Mouse (Mus musculus) stomach, embryonic 16.5 days (tissue): ENCODE data around the gene Tnpo1. TPM values are rescaled to one million over a fixed set of nuclear protein-coding genes. Genes with fewer than 3 reads are reported as not detected.
A peak's percentile ranks its signal among the peaks of the same experiment; 100 is the strongest.

Experiments used
- ATAC-seq: fragments of 200-750 bp; cut with Nextera tagmentation; 2 replicates; pipeline ENCODE4 v1.8.0; 2017; ENCODE audit warnings: moderate number of reproducible peaks, moderate TSS enrichment; ENCODE audit not compliant: insufficient read depth, low FRiP score
- H3K27ac ChIP-seq: fragments of 300-500 bp; sonication (generic); 2 replicates; pipeline ENCODE4 v1.5.1; 2014; ENCODE audit warnings: low read length
- H3K27me3 ChIP-seq: fragments of 300-500 bp; sonication (generic); 2 replicates; pipeline ENCODE4 v1.6.1; 2014; ENCODE audit warnings: low read length, control low read depth, mixed read lengths; ENCODE audit not compliant: control insufficient read depth, insufficient read depth
- H3K36me3 ChIP-seq: fragments of 300-500 bp; sonication (generic); 2 replicates; pipeline ENCODE4 v1.6.1; 2014; ENCODE audit warnings: low read length; ENCODE audit not compliant: control insufficient read depth, insufficient read depth
- H3K4me1 ChIP-seq: fragments of 300-500 bp; sonication (generic); 2 replicates; pipeline ENCODE4 v1.6.1; 2014; ENCODE audit warnings: low read length, control low read depth, mixed read lengths; ENCODE audit not compliant: control insufficient read depth, insufficient read depth
- H3K4me2 ChIP-seq: fragments of 300-500 bp; sonication (generic); 2 replicates; pipeline ENCODE4 v1.6.1; 2014; ENCODE audit warnings: low read depth, low read length, mixed read lengths
- H3K4me3 ChIP-seq: fragments of 300-500 bp; sonication (generic); replicated peaks from 2 replicates; pipeline ENCODE4 v1.5.1; 2014; ENCODE audit warnings: mild to moderate bottlenecking, low read length
- H3K9ac ChIP-seq: fragments of 300-500 bp; sonication (generic); 2 replicates; pipeline ENCODE4 v1.6.1; 2014; ENCODE audit warnings: low read length
- H3K9me3 ChIP-seq: fragments of 300-500 bp; sonication (generic); replicated peaks from 2 replicates; pipeline ENCODE4 v1.6.1; 2016; ENCODE audit warnings: low read length, control low read depth; ENCODE audit not compliant: control insufficient read depth
- WGBS: fragments of 180-500 bp; shearing (Covaris S2); extraction: QIAGEN DNeasy Blood & Tissue Kit; methylation state at CpG from one replicate; pipeline ENCODE4 v1.1.7; 2014; 5-methylcytosine and 5-hydroxymethylcytosine counted together
- polyA plus RNA-seq: library from polyadenylated mRNA; unstranded; fragments of >200 nt; fragmentation: Nextera tagmentation; extraction: Ambion mirVana; gene quantifications from 2 replicates; pipeline ENCODE4 v1.2.1, GENCODE M21; 2015

Gene Tnpo1
- polyA plus RNA-seq, 1 experiment from 2014 or later, result 58.3 TPM

- no peak for ATAC-seq
- WGBS, result 35% methylated on average over 6 of the region's 6 CpGs
- Histone ChIP-seq H3K4me2 (peak overlapping the region; percentile 34), H3K4me1 (peaks cover 4% of the 10 kb centered on the region; the same call in 1 of the 2 replicates), H3K9ac (no peak overlapping the region), H3K27me3 (no peaks in the 10 kb centered on the region), H3K4me3 (no peak overlapping the region), H3K27ac (peak overlapping the region; percentile 60), H3K9me3 (no peaks in the 10 kb centered on the region), H3K36me3 (no peaks in the 10 kb centered on the region)
These were observed 16.2 kb upstream of the Tnpo1 start for GRCm38 (mm10) chr13:98942360-98942759.

- Histone ChIP-seq H3K9me3 (no peaks in the 10 kb centered on the region), H3K4me2 (peak overlapping the region; percentile 29; the same call in 1 of the 2 replicates), H3K27me3 (no peaks in the 10 kb centered on the region), H3K27ac (peak overlapping the region; percentile 46; the same call in 1 of the 2 replicates), H3K9ac (no peak overlapping the region), H3K4me1 (peaks cover 4% of the 10 kb centered on the region; the same call in 1 of the 2 replicates), H3K4me3 (no peak overlapping the region), H3K36me3 (no peaks in the 10 kb centered on the region)
- WGBS, result 56% methylated on average over 7 of the region's 7 CpGs
- ATAC-seq, result peak; percentile 67; the same call in 1 of the 2 replicates
These were observed 15.7 kb upstream of the Tnpo1 start for GRCm38 (mm10) chr13:98941829-98942343.

- Histone ChIP-seq H3K36me3 (no peaks in the 10 kb centered on the region), H3K4me3 (no peak overlapping the region), H3K4me2 (no peak overlapping the region), H3K4me1 (peaks cover 3% of the 10 kb centered on the region; the same call in 1 of the 2 replicates), H3K9me3 (no peaks in the 10 kb centered on the region), H3K27ac (no peak overlapping the region), H3K27me3 (no peaks in the 10 kb centered on the region), H3K9ac (no peak overlapping the region)
- 59% methylated on average over 6 of the region's 6 CpGs for WGBS
- ATAC-seq, result no peak
These were observed 10.9 kb upstream of the Tnpo1 start for GRCm38 (mm10) chr13:98937108-98937507.

GRCm38 (mm10) chr13:98928908-98929307, 2.7 kb upstream of the Tnpo1 start:
- ATAC-seq, result no peak
- 81% methylated on average over 2 of the region's 2 CpGs for WGBS
- no peak overlapping the region for H3K9ac ChIP-seq
- H3K27ac ChIP-seq, result no peak overlapping the region
- H3K4me1 ChIP-seq, result peaks cover 9% of the 10 kb centered on the region; the same call in 1 of the 2 replicates
- H3K36me3 ChIP-seq, result no peaks in the 10 kb centered on the region
- H3K9me3 ChIP-seq, result no peaks in the 10 kb centered on the region
- no peak overlapping the region for H3K4me2 ChIP-seq
- no peaks in the 10 kb centered on the region for H3K27me3 ChIP-seq
- H3K4me3 ChIP-seq, result no peak overlapping the region

GRCm38 (mm10) chr13:98926958-98927242, 716 bp upstream of the Tnpo1 start:
- Histone ChIP-seq H3K36me3 (no peaks in the 10 kb centered on the region), H3K4me1 (peaks cover 15% of the 10 kb centered on the region), H3K4me3 (peak overlapping the region; percentile 97), H3K27me3 (no peaks in the 10 kb centered on the region), H3K4me2 (peak overlapping the region; percentile 77), H3K9ac (peak overlapping the region; percentile 100), H3K9me3 (no peaks in the 10 kb centered on the region), H3K27ac (peak overlapping the region; percentile 97)
- ATAC-seq, result no peak
- 52% methylated on average over 3 of the region's 3 CpGs for WGBS

GRCm38 (mm10) chr13:98925486-98926212, 535 bp downstream of the Tnpo1 start:
- peak; percentile 65 for ATAC-seq
- Histone ChIP-seq H3K27me3 (no peaks in the 10 kb centered on the region), H3K4me1 (peaks cover 20% of the 10 kb centered on the region), H3K9ac (peak overlapping the region; percentile 100), H3K36me3 (no peaks in the 10 kb centered on the region), H3K27ac (peak overlapping the region; percentile 97), H3K4me3 (peak overlapping the region; percentile 97), H3K4me2 (peak overlapping the region; percentile 90), H3K9me3 (no peaks in the 10 kb centered on the region)
- WGBS, result under 1% methylated on average over 65 of the region's 66 CpGs

- no peaks in the 10 kb centered on the region for H3K27me3 ChIP-seq
- H3K4me1 ChIP-seq, result peaks cover 20% of the 10 kb centered on the region
- no peaks in the 10 kb centered on the region for H3K36me3 ChIP-seq
- H3K4me3 ChIP-seq, result peak overlapping the region; percentile 97
- 8% methylated on average over 11 of the region's 11 CpGs for WGBS
- H3K4me2 ChIP-seq, result peak overlapping the region; percentile 90
- H3K9ac ChIP-seq, result peak overlapping the region; percentile 100
- H3K9me3 ChIP-seq, result no peaks in the 10 kb centered on the region
- H3K27ac ChIP-seq, result peak overlapping the region; percentile 97
- ATAC-seq, result no peak
These were observed 1.2 kb downstream of the Tnpo1 start for GRCm38 (mm10) chr13:98924897-98925485.

GRCm38 (mm10) chr13:98922806-98923205, 3.4 kb downstream of the Tnpo1 start:
- WGBS, result 81% methylated on average over 3 of the region's 3 CpGs
- H3K27ac ChIP-seq, result no peak overlapping the region
- no peak overlapping the region for H3K9ac ChIP-seq
- H3K27me3 ChIP-seq, result no peaks in the 10 kb centered on the region
- no peaks in the 10 kb centered on the region for H3K9me3 ChIP-seq
- no peak overlapping the region for H3K4me3 ChIP-seq
- H3K4me2 ChIP-seq, result no peak overlapping the region
- H3K36me3 ChIP-seq, result no peaks in the 10 kb centered on the region
- no peak for ATAC-seq
- peaks cover 20% of the 10 kb centered on the region for H3K4me1 ChIP-seq

GRCm38 (mm10) chr13:98921276-98921675, 4.9 kb downstream of the Tnpo1 start:
- H3K9me3 ChIP-seq, result no peaks in the 10 kb centered on the region
- H3K4me2 ChIP-seq, result no peak overlapping the region
- no peaks in the 10 kb centered on the region for H3K36me3 ChIP-seq
- H3K27me3 ChIP-seq, result no peaks in the 10 kb centered on the region
- WGBS, result 89% methylated on average over 7 of the region's 7 CpGs
- H3K4me1 ChIP-seq, result peaks cover 20% of the 10 kb centered on the region; the same call in 1 of the 2 replicates
- ATAC-seq, result no peak
- no peak overlapping the region for H3K27ac ChIP-seq
- H3K4me3 ChIP-seq, result no peak overlapping the region
- no peak overlapping the region for H3K9ac ChIP-seq
